Mouse (Mus musculus) bone marrow macrophage, adult 2 months (primary cell): ENCODE measurements around the gene Rasgef1b.

Source experiments
- CTCF ChIP-seq: IDR thresholded peaks from 2 replicates; pipeline ENCODE4 v1.5.1; 2012; ENCODE audit warnings: low read depth, mild to moderate bottlenecking, low read length, moderate library complexity
- POLR2A ChIP-seq: IDR thresholded peaks from 2 replicates; pipeline ENCODE4 v1.6.1; 2012; ENCODE audit warnings: mild to moderate bottlenecking, low read depth, low read length, borderline replicate concordance

- no peak for TF ChIP-seq CTCF
- no peak for TF ChIP-seq POLR2A
Observed at GRCm38 (mm10) chr5:99223869-99224498, 504.9 kb downstream of the Rasgef1b start.
